ENCODE assay signal across 21 mouse cellular contexts in genomic region chr5:104662091-104662490, GRCm38 (mm10).
A peak's percentile ranks its signal among the peaks of the same experiment; 100 is the strongest.
DNase-seq lines count a peak whose midpoint lies in the region; ATAC-seq lines count a peak whose summit lies in the region.
"Had no signal": no experiment of that assay in that cellular context is flagged by ENCODE, and none has a peak within 500 bp of the region (broad histone marks: within the 10 kb centered on the region; RNA-seq: fewer than 3 reads in every experiment).

No protein-coding gene starts in this region.

- ATAC-seq in forebrain, embryonic 11.5 days (replicated peaks; ENCODE audit: low FRiP score) = no peak
- ATAC-seq in forebrain, embryonic 13.5 days = no peak
- no peak for ATAC-seq in midbrain, embryonic 13.5 days
- no peak for ATAC-seq in kidney, embryonic 15.5 days (replicated peaks; ENCODE audit: low FRiP score)
- ATAC-seq: forebrain, postnatal 0 days; intestine, embryonic 16.5 days had no signal

- H3K36me3 ChIP-seq in forebrain, embryonic 11.5 days (ENCODE audit: control insufficient read depth, insufficient read depth, low read length) = no peaks in the 10 kb centered on the region
- no peaks in the 10 kb centered on the region for H3K36me3 ChIP-seq in forebrain, embryonic 13.5 days (ENCODE audit: poor library complexity, severe bottlenecking)
- H3K36me3 ChIP-seq in midbrain, embryonic 13.5 days = no peaks in the 10 kb centered on the region
- no peaks in the 10 kb centered on the region for H3K36me3 ChIP-seq in kidney, embryonic 15.5 days
- H3K36me3 ChIP-seq: embryonic facial prominence, embryonic 12.5 days; forebrain, embryonic 12.5 days; heart, embryonic 12.5 days; hindbrain, embryonic 15.5 days had no signal

- no peak overlapping the region for H3K9ac ChIP-seq in forebrain, embryonic 11.5 days (ENCODE audit: low read length)
- no peak overlapping the region for H3K9ac ChIP-seq in forebrain, embryonic 13.5 days
- no peak overlapping the region for H3K9ac ChIP-seq in midbrain, embryonic 13.5 days (replicated peaks)
- no peak overlapping the region for H3K9ac ChIP-seq in kidney, embryonic 15.5 days
- H3K9ac ChIP-seq: embryonic facial prominence, embryonic 12.5 days; forebrain, embryonic 12.5 days; forebrain, postnatal 0 days; heart, embryonic 12.5 days; hindbrain, embryonic 15.5 days had no signal

- 86% methylated on average over 6 of the region's 6 CpGs for WGBS in forebrain, embryonic 11.5 days
- WGBS in forebrain, embryonic 13.5 days = 87% methylated on average over 6 of the region's 6 CpGs
- WGBS in midbrain, embryonic 13.5 days = 81% methylated on average over 6 of the region's 6 CpGs
- 82% methylated on average over 6 of the region's 6 CpGs for WGBS in kidney, embryonic 15.5 days

- no peak overlapping the region for H3K27ac ChIP-seq in forebrain, embryonic 11.5 days (ENCODE audit: low read depth, low read length)
- H3K27ac ChIP-seq in forebrain, embryonic 13.5 days = no peak overlapping the region
- no peak overlapping the region for H3K27ac ChIP-seq in midbrain, embryonic 13.5 days
- H3K27ac ChIP-seq in kidney, embryonic 15.5 days = no peak overlapping the region
- H3K27ac ChIP-seq: embryonic facial prominence, embryonic 12.5 days; forebrain, embryonic 12.5 days; hindbrain, embryonic 15.5 days had no signal

- H3K4me2 ChIP-seq in forebrain, embryonic 11.5 days (ENCODE audit: low read depth, low read length, severe bottlenecking) = no peak overlapping the region
- no peak overlapping the region for H3K4me2 ChIP-seq in forebrain, embryonic 13.5 days
- no peak overlapping the region for H3K4me2 ChIP-seq in midbrain, embryonic 13.5 days (replicated peaks)
- H3K4me2 ChIP-seq in kidney, embryonic 15.5 days = no peak overlapping the region
- H3K4me2 ChIP-seq: embryonic facial prominence, embryonic 12.5 days; forebrain, embryonic 12.5 days; heart, embryonic 12.5 days; hindbrain, embryonic 15.5 days had no signal

- H3K27me3 ChIP-seq in forebrain, embryonic 11.5 days (ENCODE audit: control insufficient read depth, insufficient read depth, low read length) = no peaks in the 10 kb centered on the region
- H3K27me3 ChIP-seq in forebrain, embryonic 13.5 days = no peaks in the 10 kb centered on the region
- no peaks in the 10 kb centered on the region for H3K27me3 ChIP-seq in midbrain, embryonic 13.5 days
- no peaks in the 10 kb centered on the region for H3K27me3 ChIP-seq in kidney, embryonic 15.5 days
- H3K27me3 ChIP-seq: CH12.LX; embryonic facial prominence, embryonic 12.5 days; forebrain, embryonic 12.5 days; heart, embryonic 12.5 days; hindbrain, embryonic 15.5 days had no signal

- H3K4me3 ChIP-seq in forebrain, embryonic 11.5 days (ENCODE audit: low read depth, low read length) = no peak overlapping the region
- H3K4me3 ChIP-seq in forebrain, embryonic 13.5 days = no peak overlapping the region
- no peak overlapping the region for H3K4me3 ChIP-seq in midbrain, embryonic 13.5 days (replicated peaks)
- H3K4me3 ChIP-seq in kidney, embryonic 15.5 days (replicated peaks) = no peak overlapping the region
- H3K4me3 ChIP-seq: embryonic facial prominence, embryonic 12.5 days; forebrain, embryonic 12.5 days; heart, embryonic 12.5 days; hindbrain, embryonic 15.5 days had no signal

- peaks cover 7% of the 10 kb centered on the region; the same call in 1 of the 2 replicates for H3K9me3 ChIP-seq in forebrain, embryonic 11.5 days (ENCODE audit: control insufficient read depth, low read length)
- peaks cover 15% of the 10 kb centered on the region for H3K9me3 ChIP-seq in forebrain, embryonic 13.5 days (replicated peaks)
- H3K9me3 ChIP-seq in midbrain, embryonic 13.5 days = peaks cover 12% of the 10 kb centered on the region
- peaks cover 12% of the 10 kb centered on the region for H3K9me3 ChIP-seq in kidney, embryonic 15.5 days (replicated peaks)

- peak; percentile 16 for DNase-seq in forebrain, embryonic 11.5 days (ENCODE audit: low spot score)
- DNase-seq in ES-CJ7 (ENCODE audit: low read depth, low spot score) (peak; percentile 81), R1 (ENCODE audit: low read depth, low spot score) (peak; percentile 93)
- peak; percentile 75 for DNase-seq in testis, postnatal 14 days (ENCODE audit: low spot score)
- DNase-seq in thymus, postnatal 36 days = no peak
- DNase-seq: adrenal gland, adult 2 months; cerebellum, adult 11 months; cerebellum, adult 9-10 months; cerebellum, postnatal 25 days; forebrain, postnatal 0 days; gastrocnemius, postnatal 14 days; heart, postnatal 36 days had no signal

- no peaks in the 10 kb centered on the region for H3K4me1 ChIP-seq in forebrain, embryonic 11.5 days (replicated peaks; ENCODE audit: control insufficient read depth, insufficient read depth, low read length)
- no peaks in the 10 kb centered on the region for H3K4me1 ChIP-seq in forebrain, embryonic 13.5 days
- H3K4me1 ChIP-seq in midbrain, embryonic 13.5 days (replicated peaks) = no peaks in the 10 kb centered on the region
- no peaks in the 10 kb centered on the region for H3K4me1 ChIP-seq in kidney, embryonic 15.5 days
- H3K4me1 ChIP-seq: embryonic facial prominence, embryonic 12.5 days; forebrain, embryonic 12.5 days; heart, embryonic 12.5 days; hindbrain, embryonic 15.5 days had no signal

Comparison
In these comparisons a context has a peak if more than half of its experiments do, and no peak if none do; other contexts are left out.
1. DNase-seq: peak in forebrain, embryonic 11.5 days (single experiment), ES-CJ7 (single experiment), R1 (single experiment) and testis, postnatal 14 days (single experiment); none in thymus, postnatal 36 days (0 of 2).